Mouse (Mus musculus): Measurements from ENCODE around the gene Rsph9. TPM values are rescaled to one million over a fixed set of nuclear protein-coding genes. Genes with fewer than 3 reads are reported as not detected.
A peak's percentile ranks its signal among the peaks of the same experiment; 100 is the strongest.

Gene Rsph9
- 12.6 and 21.8 TPM in 2 replicates for polyA plus RNA-seq (2014; fragmentation: Nextera tagmentation; extraction: Ambion mirVana)

- H3K9me3 ChIP-seq (ENCODE audit: control insufficient read depth, low read length) = no peaks in the 10 kb centered on the region
- peaks cover 32% of the 10 kb centered on the region for H3K36me3 ChIP-seq (ENCODE audit: control insufficient read depth, insufficient read depth, low read length)
- H3K9ac ChIP-seq (ENCODE audit: low read depth, low read length) = peak within 1 kb of the TSS; percentile 66
- DNase-seq (ENCODE audit: low spot score) (peak; percentile 95), ATAC-seq (ENCODE audit: low read depth) (peak; percentile 98)
- peak within 1 kb of the TSS; percentile 56 for H3K4me3 ChIP-seq (ENCODE audit: low read depth, low read length)
- 7% methylated on average over 35 of the region's 37 CpGs for WGBS
- H3K4me1 ChIP-seq (ENCODE audit: control insufficient read depth, insufficient read depth, low read length) = peaks cover 13% of the 10 kb centered on the region
- no peaks in the 10 kb centered on the region for H3K27me3 ChIP-seq (replicated peaks; ENCODE audit: control insufficient read depth, insufficient read depth, low read length)
- peak within 1 kb of the TSS; percentile 57 for H3K27ac ChIP-seq (replicated peaks; ENCODE audit: low read depth, low read length)
- peak within 1 kb of the TSS; percentile 91 for H3K4me2 ChIP-seq (ENCODE audit: low read depth, low read length)
These were observed at the start of gene Rsph9 for GRCm38 (mm10) chr17:46143578-46144423. Rsph9 (minus strand) TSS chr17:46144216.

GRCm38 (mm10) chr17:46188829-46189228, 44.8 kb upstream of the Rsph9 start:
- Histone ChIP-seq H3K9ac (ENCODE audit: low read depth, low read length) (no peak overlapping the region), H3K9me3 (ENCODE audit: control insufficient read depth, low read length) (no peaks in the 10 kb centered on the region), H3K4me3 (ENCODE audit: low read depth, low read length) (no peak overlapping the region), H3K27me3 (replicated peaks; ENCODE audit: control insufficient read depth, insufficient read depth, low read length) (no peaks in the 10 kb centered on the region), H3K4me2 (ENCODE audit: low read depth, low read length) (no peak overlapping the region), H3K36me3 (ENCODE audit: control insufficient read depth, insufficient read depth, low read length) (peaks cover 92% of the 10 kb centered on the region), H3K4me1 (ENCODE audit: control insufficient read depth, insufficient read depth, low read length) (no peaks in the 10 kb centered on the region), H3K27ac (replicated peaks; ENCODE audit: low read depth, low read length) (no peak overlapping the region)
- ATAC-seq (ENCODE audit: low read depth) (no peak), DNase-seq (ENCODE audit: low spot score) (no peak)
- 93% methylated on average over 2 of the region's 2 CpGs for WGBS

GRCm38 (mm10) chr17:46182273-46182672, 38.3 kb upstream of the Rsph9 start:
- no peak overlapping the region for H3K27ac ChIP-seq (replicated peaks; ENCODE audit: low read depth, low read length)
- no peak overlapping the region for H3K9ac ChIP-seq (ENCODE audit: low read depth, low read length)
- no peaks in the 10 kb centered on the region for H3K4me1 ChIP-seq (ENCODE audit: control insufficient read depth, insufficient read depth, low read length)
- no peak overlapping the region for H3K4me2 ChIP-seq (ENCODE audit: low read depth, low read length)
- H3K27me3 ChIP-seq (replicated peaks; ENCODE audit: control insufficient read depth, insufficient read depth, low read length) = no peaks in the 10 kb centered on the region
- DNase-seq (ENCODE audit: low spot score) (no peak), ATAC-seq (ENCODE audit: low read depth) (no peak)
- H3K9me3 ChIP-seq (ENCODE audit: control insufficient read depth, low read length) = no peaks in the 10 kb centered on the region
- no peak overlapping the region for H3K4me3 ChIP-seq (ENCODE audit: low read depth, low read length)
- peaks cover 92% of the 10 kb centered on the region for H3K36me3 ChIP-seq (ENCODE audit: control insufficient read depth, insufficient read depth, low read length)
- WGBS = 87% methylated on average over 4 of the region's 4 CpGs

- no peak overlapping the region for H3K4me2 ChIP-seq (ENCODE audit: low read depth, low read length)
- no peak overlapping the region for H3K4me3 ChIP-seq (ENCODE audit: low read depth, low read length)
- H3K27ac ChIP-seq (replicated peaks; ENCODE audit: low read depth, low read length) = no peak overlapping the region
- H3K9ac ChIP-seq (ENCODE audit: low read depth, low read length) = no peak overlapping the region
- H3K4me1 ChIP-seq (ENCODE audit: control insufficient read depth, insufficient read depth, low read length) = no peaks in the 10 kb centered on the region
- no peaks in the 10 kb centered on the region for H3K27me3 ChIP-seq (replicated peaks; ENCODE audit: control insufficient read depth, insufficient read depth, low read length)
- no peaks in the 10 kb centered on the region for H3K9me3 ChIP-seq (ENCODE audit: control insufficient read depth, low read length)
- WGBS = 77% methylated on average over 3 of the region's 3 CpGs
- H3K36me3 ChIP-seq (ENCODE audit: control insufficient read depth, insufficient read depth, low read length) = peaks cover 92% of the 10 kb centered on the region
- DNase-seq (ENCODE audit: low spot score) (peak; percentile 56), ATAC-seq (ENCODE audit: low read depth) (no peak)
These were observed 26.5 kb upstream of the Rsph9 start for GRCm38 (mm10) chr17:46170538-46170937.

- H3K9me3 ChIP-seq (ENCODE audit: control insufficient read depth, low read length) = no peaks in the 10 kb centered on the region
- WGBS = 93% methylated on average over 5 of the region's 5 CpGs
These were observed 24.8 kb upstream of the Rsph9 start for GRCm38 (mm10) chr17:46168768-46169167.

GRCm38 (mm10) chr17:46168318-46168717, 24.3 kb upstream of the Rsph9 start:
- WGBS = 41% methylated on average over 5 of the region's 5 CpGs
- H3K4me3 ChIP-seq (ENCODE audit: low read depth, low read length) = no peak overlapping the region
- peaks cover 99% of the 10 kb centered on the region for H3K36me3 ChIP-seq (ENCODE audit: control insufficient read depth, insufficient read depth, low read length)
- H3K27me3 ChIP-seq (replicated peaks; ENCODE audit: control insufficient read depth, insufficient read depth, low read length) = no peaks in the 10 kb centered on the region
- no peak overlapping the region for H3K9ac ChIP-seq (ENCODE audit: low read depth, low read length)
- DNase-seq (ENCODE audit: low spot score) = no peak
- no peaks in the 10 kb centered on the region for H3K4me1 ChIP-seq (ENCODE audit: control insufficient read depth, insufficient read depth, low read length)
- H3K9me3 ChIP-seq (ENCODE audit: control insufficient read depth, low read length) = no peaks in the 10 kb centered on the region
- H3K27ac ChIP-seq (replicated peaks; ENCODE audit: low read depth, low read length) = no peak overlapping the region
- H3K4me2 ChIP-seq (ENCODE audit: low read depth, low read length) = no peak overlapping the region
- 0 out of 2 replicates have a peak, but pooled peaks have one; percentile 23 for ATAC-seq (ENCODE audit: low read depth)

More at GRCm38 (mm10) chr17:46168768-46169167, 24.8 kb upstream of the Rsph9 start:
- Histone ChIP-seq H3K4me2 (ENCODE audit: low read depth, low read length) (no peak overlapping the region), H3K36me3 (ENCODE audit: control insufficient read depth, insufficient read depth, low read length) (peaks cover 97% of the 10 kb centered on the region), H3K27ac (replicated peaks; ENCODE audit: low read depth, low read length) (no peak overlapping the region), H3K27me3 (replicated peaks; ENCODE audit: control insufficient read depth, insufficient read depth, low read length) (no peaks in the 10 kb centered on the region), H3K9ac (ENCODE audit: low read depth, low read length) (no peak overlapping the region), H3K4me3 (ENCODE audit: low read depth, low read length) (no peak overlapping the region), H3K4me1 (ENCODE audit: control insufficient read depth, insufficient read depth, low read length) (no peaks in the 10 kb centered on the region)
- ATAC-seq (ENCODE audit: low read depth) = no peak
- no peak for DNase-seq (ENCODE audit: low spot score)

- H3K27me3 ChIP-seq (replicated peaks; ENCODE audit: control insufficient read depth, insufficient read depth, low read length) = no peaks in the 10 kb centered on the region
- H3K4me2 ChIP-seq (ENCODE audit: low read depth, low read length) = no peak overlapping the region
- 0 out of 2 replicates have a peak, but pooled peaks cover 7% of the 10 kb centered on the region for H3K4me1 ChIP-seq (ENCODE audit: control insufficient read depth, insufficient read depth, low read length)
- no peak overlapping the region for H3K9ac ChIP-seq (ENCODE audit: low read depth, low read length)
- WGBS = 83% methylated on average over 11 of the region's 11 CpGs
- H3K9me3 ChIP-seq (ENCODE audit: control insufficient read depth, low read length) = no peaks in the 10 kb centered on the region
- H3K4me3 ChIP-seq (ENCODE audit: low read depth, low read length) = no peak overlapping the region
- H3K27ac ChIP-seq (replicated peaks; ENCODE audit: low read depth, low read length) = no peak overlapping the region
- peaks cover 89% of the 10 kb centered on the region for H3K36me3 ChIP-seq (ENCODE audit: control insufficient read depth, insufficient read depth, low read length)
- DNase-seq (ENCODE audit: low spot score) = no peak
- no peak for ATAC-seq (ENCODE audit: low read depth)
These were observed 23.0 kb upstream of the Rsph9 start for GRCm38 (mm10) chr17:46167014-46167413.

- WGBS = 80% methylated on average over 5 of the region's 5 CpGs
- Histone ChIP-seq H3K9ac (ENCODE audit: low read depth, low read length) (no peak overlapping the region), H3K27me3 (replicated peaks; ENCODE audit: control insufficient read depth, insufficient read depth, low read length) (no peaks in the 10 kb centered on the region), H3K4me2 (ENCODE audit: low read depth, low read length) (no peak overlapping the region), H3K36me3 (ENCODE audit: control insufficient read depth, insufficient read depth, low read length) (peaks cover 83% of the 10 kb centered on the region), H3K27ac (replicated peaks; ENCODE audit: low read depth, low read length) (no peak overlapping the region), H3K4me1 (ENCODE audit: control insufficient read depth, insufficient read depth, low read length) (peaks cover 12% of the 10 kb centered on the region), H3K4me3 (ENCODE audit: low read depth, low read length) (no peak overlapping the region), H3K9me3 (ENCODE audit: control insufficient read depth, low read length) (no peaks in the 10 kb centered on the region)
- ATAC-seq (ENCODE audit: low read depth) = no peak
- no peak for DNase-seq (ENCODE audit: low spot score)
These were observed 22.3 kb upstream of the Rsph9 start for GRCm38 (mm10) chr17:46166270-46166669.

- Histone ChIP-seq H3K36me3 (ENCODE audit: control insufficient read depth, insufficient read depth, low read length) (peaks cover 75% of the 10 kb centered on the region), H3K4me3 (ENCODE audit: low read depth, low read length) (no peak overlapping the region), H3K9ac (ENCODE audit: low read depth, low read length) (no peak overlapping the region), H3K27ac (replicated peaks; ENCODE audit: low read depth, low read length) (no peak overlapping the region), H3K27me3 (replicated peaks; ENCODE audit: control insufficient read depth, insufficient read depth, low read length) (no peaks in the 10 kb centered on the region), H3K4me2 (ENCODE audit: low read depth, low read length) (no peak overlapping the region), H3K9me3 (ENCODE audit: control insufficient read depth, low read length) (no peaks in the 10 kb centered on the region), H3K4me1 (ENCODE audit: control insufficient read depth, insufficient read depth, low read length) (peaks cover 12% of the 10 kb centered on the region)
- WGBS = 95% methylated on average over 10 of the region's 12 CpGs
- DNase-seq (ENCODE audit: low spot score) (no peak), ATAC-seq (ENCODE audit: low read depth) (no peak)
These were observed 21.4 kb upstream of the Rsph9 start for GRCm38 (mm10) chr17:46165460-46165859.
